Mouse (Mus musculus) kidney, adult 18-20 months (tissue): ENCODE measurements around the gene Mmp2.

Experiments used
- DNase-seq: peaks from one replicate; pipeline ENCODE4 v3.0.0; 2021

The Mmp2 gene

GRCm38 (mm10) chr8:92897794-92898193, 70.7 kb downstream of the Mmp2 start:
- DNase-seq = no peak

DNA sequence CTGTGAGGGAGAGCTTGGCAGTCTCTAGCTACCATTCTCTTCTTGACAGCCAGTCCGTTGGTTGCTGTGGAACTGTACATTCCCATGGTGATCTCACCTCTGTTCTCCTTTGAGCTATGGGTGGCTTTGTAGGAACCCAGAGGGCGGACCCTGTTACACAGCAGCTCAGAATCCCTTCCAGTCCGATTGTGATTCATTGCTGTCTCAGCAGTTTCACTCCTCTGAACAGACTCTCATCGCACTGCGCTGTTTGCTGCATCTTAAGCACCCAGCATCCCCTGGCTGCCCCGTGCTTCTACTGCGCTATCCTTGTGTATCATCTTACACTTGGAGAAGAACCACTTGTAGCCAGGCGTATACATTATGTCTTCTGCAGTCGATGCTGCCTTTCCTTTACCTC, 72.5 kb downstream of the Mmp2 start:
- DNase-seq = no peak

DNA sequence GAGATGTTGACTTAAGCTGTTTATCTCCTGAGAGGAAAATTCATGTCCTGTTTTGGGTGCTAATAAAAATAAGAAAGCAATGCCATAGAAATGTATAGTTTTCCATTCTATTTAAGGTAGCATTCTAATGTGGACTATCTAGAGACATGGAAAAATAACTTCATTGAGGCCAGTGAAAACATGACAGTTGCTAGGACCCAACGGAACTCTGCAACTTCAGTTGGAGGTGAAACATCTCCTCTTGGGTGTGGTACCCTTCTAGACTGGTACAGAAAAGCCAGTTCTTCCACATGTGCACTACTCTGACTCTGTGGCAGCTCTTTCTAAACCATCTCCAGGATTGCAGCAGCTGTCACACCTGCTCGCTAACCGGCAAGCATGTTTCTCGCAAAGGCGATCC, 74.0 kb downstream of the Mmp2 start, which contains the start of gene Capns2:
TSS of gene Capns2 (plus strand) at position 301 of the 400 bp plus-strand sequence.
- no peak for DNase-seq

DNA sequence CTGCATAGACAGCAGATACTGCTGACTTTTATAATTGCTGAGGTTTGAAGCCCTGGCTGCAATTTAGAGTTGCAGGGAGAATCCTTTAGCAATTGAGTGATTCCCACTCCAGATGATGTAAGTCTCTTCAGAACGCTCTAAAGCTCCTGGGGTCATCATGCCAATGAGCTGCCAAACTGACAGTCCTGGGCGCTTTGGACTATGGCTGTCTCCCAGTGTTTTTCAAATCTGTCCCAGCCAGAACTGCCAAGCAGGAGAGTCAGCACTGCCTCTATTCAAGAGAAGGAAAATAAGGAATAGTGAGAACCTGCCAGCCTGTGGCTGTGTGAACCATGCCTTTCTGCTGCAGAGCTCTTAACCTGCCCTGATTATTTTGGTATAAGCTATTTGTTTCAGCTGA, 75.9 kb downstream of the Mmp2 start:
- no peak for DNase-seq
